Mouse (Mus musculus) lung, postnatal 0 days (tissue): Measurements from ENCODE around the gene Rgs6.

Experiments used
- CTCF ChIP-seq: IDR thresholded peaks from 2 replicates; pipeline ENCODE4 v1.5.1; 2016; ENCODE audit warnings: antibody characterized with exemption, mild to moderate bottlenecking
- EP300 ChIP-seq: IDR thresholded peaks from 2 replicates; pipeline ENCODE4 v1.6.1; 2016; ENCODE audit warnings: antibody characterized with exemption, mild to moderate bottlenecking, control low read depth

DNA sequence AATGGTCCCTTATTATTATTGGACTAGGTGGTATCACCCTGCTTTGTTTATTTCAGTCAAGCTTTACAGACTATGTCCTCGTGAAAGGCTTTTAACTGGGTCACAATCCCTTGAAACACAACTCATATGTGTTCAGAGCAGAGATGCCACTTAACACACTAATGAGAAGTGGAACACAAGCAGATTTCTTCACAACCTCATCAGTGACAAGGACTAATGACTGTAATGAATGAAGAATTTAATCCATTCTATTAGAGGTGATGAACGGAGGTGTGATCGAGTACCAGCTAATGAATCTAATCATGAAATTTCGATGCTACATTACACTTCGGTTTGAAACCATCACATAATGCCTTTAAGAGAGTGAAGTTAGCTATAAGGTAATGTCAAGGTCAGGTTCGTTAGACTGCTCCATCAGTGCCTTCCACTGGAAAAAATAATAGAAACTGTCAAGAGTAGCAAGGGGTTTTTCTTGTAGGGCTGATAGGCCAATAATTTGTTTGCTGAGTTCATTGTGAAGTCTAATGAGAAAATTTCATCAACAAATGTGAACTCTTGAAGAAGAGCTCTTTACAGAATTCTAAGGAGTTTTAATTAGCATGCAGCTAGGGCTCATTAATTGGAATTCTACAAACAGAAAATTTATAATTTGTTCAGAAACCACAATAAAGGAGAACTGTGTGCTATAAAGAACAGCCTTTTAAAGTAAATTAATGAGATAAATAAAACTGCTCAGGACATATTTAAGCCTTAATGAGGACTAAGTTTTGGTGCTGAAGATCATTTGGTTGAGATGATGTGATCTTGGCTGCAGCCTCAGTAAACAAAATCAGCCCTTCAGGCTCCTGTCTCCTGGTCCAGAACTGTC is 307.1 kb downstream of the Rgs6 start:
- no peak for TF ChIP-seq EP300
- TF ChIP-seq CTCF = no peak
